Mouse (Mus musculus): ENCODE measurements around the gene Zfp119b. TPM values are rescaled to one million over a fixed set of nuclear protein-coding genes. Genes with fewer than 3 reads are reported as not detected.

Zfp119b gene
- polyA plus RNA-seq, 1 experiment from 2014 or later: 6.9 TPM

- Histone ChIP-seq H3K4me1 (ENCODE audit: control insufficient read depth, insufficient read depth, low read depth, low read length) (peaks cover 26% of the 10 kb centered on the region), H3K9me3 (ENCODE audit: control insufficient read depth, low read length) (no peaks in the 10 kb centered on the region), H3K27ac (ENCODE audit: low read depth, low read length) (peak overlapping the region; percentile 86), H3K36me3 (ENCODE audit: control insufficient read depth, insufficient read depth, low read length) (peaks cover 11% of the 10 kb centered on the region; the same call in 1 of the 2 replicates), H3K4me3 (ENCODE audit: low read length) (peak overlapping the region; percentile 69), H3K9ac (ENCODE audit: low read depth, low read length) (peak overlapping the region; percentile 91), H3K4me2 (ENCODE audit: low read length) (peak overlapping the region; percentile 86), H3K27me3 (replicated peaks; ENCODE audit: control insufficient read depth, insufficient read depth, low read length) (no peaks in the 10 kb centered on the region)
- ATAC-seq: peak; percentile 37
- 17% methylated on average over 14 of the region's 14 CpGs for WGBS
Observed at GRCm38 (mm10) chr17:55969560-55969959, 20.3 kb upstream of the Zfp119b start.

- 40% methylated on average over 7 of the region's 7 CpGs for WGBS
- peaks cover 10% of the 10 kb centered on the region; the same call in 1 of the 2 replicates for H3K36me3 ChIP-seq (ENCODE audit: control insufficient read depth, insufficient read depth, low read length)
- H3K4me2 ChIP-seq (ENCODE audit: low read length): no peak overlapping the region
- peaks cover 26% of the 10 kb centered on the region for H3K4me1 ChIP-seq (ENCODE audit: control insufficient read depth, insufficient read depth, low read depth, low read length)
- H3K9ac ChIP-seq (ENCODE audit: low read depth, low read length): 0 out of 2 replicates have a peak overlapping the region, but pooled peaks have one; percentile 6
- no peaks in the 10 kb centered on the region for H3K27me3 ChIP-seq (replicated peaks; ENCODE audit: control insufficient read depth, insufficient read depth, low read length)
- H3K9me3 ChIP-seq (ENCODE audit: control insufficient read depth, low read length): no peaks in the 10 kb centered on the region
- no peak overlapping the region for H3K4me3 ChIP-seq (ENCODE audit: low read length)
- no peak overlapping the region for H3K27ac ChIP-seq (ENCODE audit: low read depth, low read length)
- 0 out of 2 replicates have a peak, but pooled peaks have one; percentile 4 for ATAC-seq
Observed at GRCm38 (mm10) chr17:55968210-55968609, 18.9 kb upstream of the Zfp119b start.

GRCm38 (mm10) chr17:55967186-55967585 lies 17.9 kb upstream of the Zfp119b start:
- Histone ChIP-seq H3K27me3 (replicated peaks; ENCODE audit: control insufficient read depth, insufficient read depth, low read length) (no peaks in the 10 kb centered on the region), H3K4me1 (ENCODE audit: control insufficient read depth, insufficient read depth, low read depth, low read length) (peaks cover 26% of the 10 kb centered on the region), H3K9ac (ENCODE audit: low read depth, low read length) (no peak overlapping the region), H3K9me3 (ENCODE audit: control insufficient read depth, low read length) (no peaks in the 10 kb centered on the region), H3K36me3 (ENCODE audit: control insufficient read depth, insufficient read depth, low read length) (peaks cover 14% of the 10 kb centered on the region; the same call in 1 of the 2 replicates), H3K4me2 (ENCODE audit: low read length) (no peak overlapping the region), H3K27ac (ENCODE audit: low read depth, low read length) (no peak overlapping the region), H3K4me3 (ENCODE audit: low read length) (no peak overlapping the region)
- no peak for ATAC-seq
- 97% methylated on average over 4 of the region's 4 CpGs for WGBS

DNA sequence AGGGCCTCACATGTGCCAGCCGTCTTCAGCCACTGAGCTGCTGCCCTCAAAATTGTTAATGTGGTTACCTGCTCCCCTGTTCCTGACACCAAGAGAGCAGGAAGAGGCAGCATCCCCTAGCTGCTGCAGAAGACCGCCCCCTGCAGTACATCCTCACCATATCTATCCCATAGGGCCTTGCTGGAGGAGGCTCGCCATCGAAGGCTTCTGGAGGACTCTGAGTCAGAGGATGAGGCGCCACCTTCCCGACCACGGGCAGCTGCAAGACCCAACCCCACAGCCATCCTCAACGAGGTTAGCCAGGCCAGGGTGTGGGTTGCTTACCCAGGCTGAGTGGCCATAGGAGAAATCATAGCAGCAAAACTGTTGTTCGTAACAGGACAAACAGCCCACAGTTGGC lies 15.7 kb upstream of the Zfp119b start:
- Histone ChIP-seq H3K4me1 (ENCODE audit: control insufficient read depth, insufficient read depth, low read depth, low read length) (peaks cover 16% of the 10 kb centered on the region), H3K27me3 (replicated peaks; ENCODE audit: control insufficient read depth, insufficient read depth, low read length) (no peaks in the 10 kb centered on the region), H3K9ac (ENCODE audit: low read depth, low read length) (no peak overlapping the region), H3K27ac (ENCODE audit: low read depth, low read length) (no peak overlapping the region), H3K9me3 (ENCODE audit: control insufficient read depth, low read length) (no peaks in the 10 kb centered on the region), H3K36me3 (ENCODE audit: control insufficient read depth, insufficient read depth, low read length) (peaks cover 17% of the 10 kb centered on the region; the same call in 1 of the 2 replicates), H3K4me2 (ENCODE audit: low read length) (no peak overlapping the region), H3K4me3 (ENCODE audit: low read length) (no peak overlapping the region)
- no peak for ATAC-seq
- 85% methylated on average over 9 of the region's 9 CpGs for WGBS

- Histone ChIP-seq H3K9ac (ENCODE audit: low read depth, low read length) (no peak overlapping the region), H3K4me2 (ENCODE audit: low read length) (no peak overlapping the region), H3K4me3 (ENCODE audit: low read length) (no peak overlapping the region), H3K27ac (ENCODE audit: low read depth, low read length) (no peak overlapping the region), H3K27me3 (replicated peaks; ENCODE audit: control insufficient read depth, insufficient read depth, low read length) (no peaks in the 10 kb centered on the region), H3K36me3 (ENCODE audit: control insufficient read depth, insufficient read depth, low read length) (peaks cover 17% of the 10 kb centered on the region; the same call in 1 of the 2 replicates), H3K4me1 (ENCODE audit: control insufficient read depth, insufficient read depth, low read depth, low read length) (peaks cover 15% of the 10 kb centered on the region), H3K9me3 (ENCODE audit: control insufficient read depth, low read length) (no peaks in the 10 kb centered on the region)
- ATAC-seq: no peak
- 94% methylated on average over 10 of the region's 10 CpGs for WGBS
Observed at GRCm38 (mm10) chr17:55964496-55964895, 15.2 kb upstream of the Zfp119b start.

DNA sequence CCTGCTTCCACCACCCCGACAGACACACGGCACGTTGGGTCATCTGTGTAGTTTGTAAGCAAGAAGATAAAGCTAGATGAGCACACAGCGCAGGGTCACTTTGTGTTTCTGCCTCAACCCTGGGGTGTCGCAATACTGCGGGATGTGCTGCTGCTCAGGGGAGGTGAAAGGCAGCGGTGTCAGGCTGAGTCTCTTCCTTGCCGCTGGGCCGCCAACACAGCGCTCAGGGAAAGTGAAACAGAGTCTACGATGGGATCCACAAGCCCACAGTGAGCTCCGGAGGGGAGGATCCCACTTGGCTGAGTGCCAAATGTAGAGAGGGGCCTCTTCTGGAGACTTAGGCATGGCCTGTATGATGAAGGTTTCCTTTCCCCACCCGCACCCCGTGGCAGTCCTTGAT lies 13.9 kb upstream of the Zfp119b start:
- Histone ChIP-seq H3K9ac (ENCODE audit: low read depth, low read length) (no peak overlapping the region), H3K27ac (ENCODE audit: low read depth, low read length) (no peak overlapping the region), H3K9me3 (ENCODE audit: control insufficient read depth, low read length) (no peaks in the 10 kb centered on the region), H3K4me2 (ENCODE audit: low read length) (no peak overlapping the region), H3K4me3 (ENCODE audit: low read length) (no peak overlapping the region), H3K4me1 (ENCODE audit: control insufficient read depth, insufficient read depth, low read depth, low read length) (peaks cover 12% of the 10 kb centered on the region), H3K27me3 (replicated peaks; ENCODE audit: control insufficient read depth, insufficient read depth, low read length) (no peaks in the 10 kb centered on the region), H3K36me3 (ENCODE audit: control insufficient read depth, insufficient read depth, low read length) (peaks cover 17% of the 10 kb centered on the region; the same call in 1 of the 2 replicates)
- ATAC-seq: no peak
- WGBS: 79% methylated on average over 14 of the region's 14 CpGs

DNA sequence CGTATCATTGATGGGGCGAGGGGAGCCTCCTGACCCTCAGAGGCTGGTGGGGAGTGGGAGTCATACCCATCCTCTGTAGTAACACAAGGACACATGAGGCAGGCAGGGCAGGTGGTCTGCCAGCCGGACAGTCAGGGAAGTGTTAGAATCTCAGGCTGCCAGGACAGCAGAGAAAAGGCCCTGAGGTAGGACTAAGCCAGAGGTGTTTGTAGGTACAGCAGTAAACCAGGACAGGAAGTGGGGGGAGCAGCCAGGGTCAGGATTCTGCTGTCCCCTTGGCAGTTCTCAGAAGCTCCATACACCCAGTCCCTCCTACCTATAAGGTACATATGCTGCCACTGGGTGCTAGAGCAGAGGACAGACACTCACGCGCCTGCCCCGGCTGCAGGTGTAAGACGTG lies 12.3 kb upstream of the Zfp119b start:
- no peak overlapping the region for H3K4me3 ChIP-seq (ENCODE audit: low read length)
- ATAC-seq: no peak
- H3K4me2 ChIP-seq (ENCODE audit: low read length): no peak overlapping the region
- WGBS: 94% methylated on average over 7 of the region's 7 CpGs
- no peaks in the 10 kb centered on the region for H3K27me3 ChIP-seq (replicated peaks; ENCODE audit: control insufficient read depth, insufficient read depth, low read length)
- peaks cover 19% of the 10 kb centered on the region for H3K4me1 ChIP-seq (ENCODE audit: control insufficient read depth, insufficient read depth, low read depth, low read length)
- peaks cover 11% of the 10 kb centered on the region; the same call in 1 of the 2 replicates for H3K36me3 ChIP-seq (ENCODE audit: control insufficient read depth, insufficient read depth, low read length)
- H3K9me3 ChIP-seq (ENCODE audit: control insufficient read depth, low read length): no peaks in the 10 kb centered on the region
- H3K9ac ChIP-seq (ENCODE audit: low read depth, low read length): no peak overlapping the region
- no peak overlapping the region for H3K27ac ChIP-seq (ENCODE audit: low read depth, low read length)

DNA sequence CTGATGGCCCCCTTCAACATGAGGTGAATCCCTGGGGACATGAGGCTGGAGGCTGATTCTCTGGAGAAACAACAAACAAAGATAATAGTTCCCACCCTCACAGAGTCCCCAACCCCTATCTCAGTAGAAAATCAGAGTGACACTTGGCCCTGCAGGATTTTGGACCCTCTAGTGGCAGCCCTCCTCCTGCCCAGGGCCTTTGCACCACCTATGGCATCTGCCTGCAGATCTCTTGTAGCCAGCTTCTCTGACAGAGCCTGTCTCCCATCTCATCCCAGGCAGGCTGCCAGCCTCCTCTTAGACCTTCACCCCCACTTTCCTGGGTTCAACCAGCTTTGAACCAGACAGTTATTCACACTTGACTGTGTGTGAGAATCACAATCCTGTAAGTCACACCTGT lies 11.5 kb upstream of the Zfp119b start:
- H3K4me1 ChIP-seq (ENCODE audit: control insufficient read depth, insufficient read depth, low read depth, low read length): peaks cover 25% of the 10 kb centered on the region
- no peaks in the 10 kb centered on the region for H3K9me3 ChIP-seq (ENCODE audit: control insufficient read depth, low read length)
- no peaks in the 10 kb centered on the region for H3K27me3 ChIP-seq (replicated peaks; ENCODE audit: control insufficient read depth, insufficient read depth, low read length)
- no peak overlapping the region for H3K4me2 ChIP-seq (ENCODE audit: low read length)
- no peak overlapping the region for H3K4me3 ChIP-seq (ENCODE audit: low read length)
- ATAC-seq: no peak
- peaks cover 9% of the 10 kb centered on the region; the same call in 1 of the 2 replicates for H3K36me3 ChIP-seq (ENCODE audit: control insufficient read depth, insufficient read depth, low read length)
- no peak overlapping the region for H3K9ac ChIP-seq (ENCODE audit: low read depth, low read length)
- H3K27ac ChIP-seq (ENCODE audit: low read depth, low read length): no peak overlapping the region

DNA sequence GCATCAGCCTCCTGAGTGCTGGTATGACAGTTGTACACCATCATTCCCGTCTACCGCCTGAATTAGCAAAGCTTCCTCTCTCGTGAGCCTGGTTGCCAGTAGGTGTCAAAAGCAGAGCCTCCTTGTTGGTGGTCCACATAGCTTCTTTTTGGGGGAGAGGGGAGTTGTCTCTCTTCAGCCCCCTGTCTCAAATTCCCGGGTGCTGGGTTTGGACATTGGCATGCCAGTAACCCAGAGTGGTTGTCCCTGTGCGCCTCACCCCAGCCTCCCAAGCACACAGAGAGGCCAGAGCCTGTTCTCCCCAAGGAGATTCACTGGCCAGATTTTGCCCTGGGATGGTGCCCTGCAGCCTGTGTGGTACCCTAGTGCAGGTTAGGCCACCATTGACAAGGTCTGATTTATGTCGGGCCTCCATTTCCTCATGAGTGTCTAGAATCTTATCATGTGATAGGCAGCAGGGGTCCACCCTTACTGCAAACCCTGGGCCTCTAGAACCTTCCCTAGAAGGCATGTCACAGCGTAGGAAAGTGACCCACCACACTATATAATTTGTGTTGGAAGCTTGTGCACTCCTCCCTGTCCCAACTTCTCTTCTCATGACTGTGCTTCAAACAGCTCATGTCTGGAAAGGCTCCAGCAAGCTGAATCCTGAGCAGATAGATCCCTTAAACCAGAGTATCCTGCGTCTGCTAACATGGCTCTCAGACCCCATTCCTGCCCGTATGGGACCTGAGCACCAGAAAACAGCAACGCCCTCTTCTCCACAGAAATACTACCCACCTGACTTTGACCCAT lies 10.8 kb upstream of the Zfp119b start:
- peaks cover 25% of the 10 kb centered on the region for H3K4me1 ChIP-seq (ENCODE audit: control insufficient read depth, insufficient read depth, low read depth, low read length)
- H3K27ac ChIP-seq (ENCODE audit: low read depth, low read length): peak overlapping the region; percentile 94; the same call in 1 of the 2 replicates
- H3K9me3 ChIP-seq (ENCODE audit: control insufficient read depth, low read length): no peaks in the 10 kb centered on the region
- ATAC-seq: no peak
- peak overlapping the region; percentile 58 for H3K4me3 ChIP-seq (ENCODE audit: low read length)
- peak overlapping the region; percentile 53 for H3K9ac ChIP-seq (ENCODE audit: low read depth, low read length)
- H3K27me3 ChIP-seq (replicated peaks; ENCODE audit: control insufficient read depth, insufficient read depth, low read length): no peaks in the 10 kb centered on the region
- WGBS: 72% methylated on average over 10 of the region's 10 CpGs
- H3K4me2 ChIP-seq (ENCODE audit: low read length): peak overlapping the region; percentile 58
- H3K36me3 ChIP-seq (ENCODE audit: control insufficient read depth, insufficient read depth, low read length): peaks cover 9% of the 10 kb centered on the region; the same call in 1 of the 2 replicates

Measured in hindbrain, embryonic 16.5 days (tissue).